Mouse (Mus musculus): ENCODE measurements around the gene Rundc3a.

DNA sequence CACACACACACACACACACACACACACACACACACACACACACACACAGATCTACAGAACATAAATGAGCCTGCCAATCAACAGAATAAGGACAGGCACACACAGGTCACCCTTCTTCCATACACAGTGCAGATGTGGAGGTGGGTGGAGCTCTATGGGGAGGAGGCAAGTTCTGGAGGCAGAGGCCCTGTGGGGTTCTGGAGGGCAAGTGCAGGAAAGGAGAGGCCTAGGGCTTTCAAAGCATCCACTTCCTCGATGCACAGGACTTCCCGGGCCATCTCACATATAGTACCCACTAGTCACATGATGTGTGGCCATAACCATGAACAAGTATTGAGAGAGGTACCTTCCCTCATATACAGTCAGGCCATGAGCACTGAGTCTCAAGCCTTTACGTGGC, 37.7 kb upstream of the Rundc3a start:
- TF ChIP-seq CTCF (IDR thresholded peaks at IDR 0.05) (no peak), POLR2A (IDR thresholded peaks at IDR 0.05; ENCODE audit: insufficient read depth, low read depth, low read length) (no peak), EP300 (IDR thresholded peaks at IDR 0.05; ENCODE audit: insufficient read depth, low read depth, low read length) (no peak)
